Mouse (Mus musculus) frontal cortex, postnatal 36 days (tissue): ENCODE measurements at regions not wholly inside any gene's neighbourhood (a gene's known extent, or its start where the extent isn't known, plus 50 kb on each side); places are given as distances from the start of the nearest gene placed in this dataset.
"Not testable (repeated sequence)": the region's sequence is repeated elsewhere in the genome, so short reads cannot be mapped to it uniquely, and the experiment has no call there.

Experiments used
- DNase-seq, 2 experiments: peaks; one replicate each; pipeline ENCODE4 v3.0.0; 2022; ENCODE audit warnings: low spot score in 2 of 2

GRCm38 (mm10) chr14:15061966-15062860, 259.0 kb downstream of the Nek10 start:
- no peak for DNase-seq

GRCm38 (mm10) chr14:15062861-15063418, 259.7 kb downstream of the Nek10 start:
- no peak for DNase-seq

GRCm38 (mm10) chr14:15064991-15065525, 261.8 kb downstream of the Nek10 start:
- DNase-seq = peak; percentile 11 to 26

GRCm38 (mm10) chr14:15075877-15076276, 272.7 kb downstream of the Nek10 start:
- no peak for DNase-seq

- DNase-seq = no peak
These were observed 279.7 kb downstream of the Nek10 start for GRCm38 (mm10) chr14:15082889-15083288.

GRCm38 (mm10) chr14:15083812-15084211, 280.6 kb downstream of the Nek10 start:
- DNase-seq = no peak

GRCm38 (mm10) chr14:15087061-15087460, 283.8 kb downstream of the Nek10 start:
- no peak for DNase-seq

GRCm38 (mm10) chr14:15096865-15097264, 293.6 kb downstream of the Nek10 start:
- DNase-seq = no peak

GRCm38 (mm10) chr14:15099909-15100308, 296.7 kb downstream of the Nek10 start:
- no peak for DNase-seq

- peak; percentile 15 to 26 for DNase-seq
These were observed 304.6 kb downstream of the Nek10 start for GRCm38 (mm10) chr14:15107795-15108321.

GRCm38 (mm10) chr14:15119745-15120144, 316.5 kb downstream of the Nek10 start:
- peak in 1 of 2 experiments; percentile 8 for DNase-seq

- no peak for DNase-seq
These were observed 310.6 kb downstream of the Lrrc3b start for GRCm38 (mm10) chr14:15128157-15128556.

- DNase-seq = not testable (repeated sequence)
These were observed 297.9 kb downstream of the Lrrc3b start for GRCm38 (mm10) chr14:15140871-15141270.

GRCm38 (mm10) chr14:15142839-15143238, 295.9 kb downstream of the Lrrc3b start:
- no peak for DNase-seq

GRCm38 (mm10) chr14:15148516-15148915, 290.3 kb downstream of the Lrrc3b start:
- no peak for DNase-seq
